Mouse (Mus musculus): ENCODE measurements around the gene Rtkn2.

The Rtkn2 gene

DNA sequence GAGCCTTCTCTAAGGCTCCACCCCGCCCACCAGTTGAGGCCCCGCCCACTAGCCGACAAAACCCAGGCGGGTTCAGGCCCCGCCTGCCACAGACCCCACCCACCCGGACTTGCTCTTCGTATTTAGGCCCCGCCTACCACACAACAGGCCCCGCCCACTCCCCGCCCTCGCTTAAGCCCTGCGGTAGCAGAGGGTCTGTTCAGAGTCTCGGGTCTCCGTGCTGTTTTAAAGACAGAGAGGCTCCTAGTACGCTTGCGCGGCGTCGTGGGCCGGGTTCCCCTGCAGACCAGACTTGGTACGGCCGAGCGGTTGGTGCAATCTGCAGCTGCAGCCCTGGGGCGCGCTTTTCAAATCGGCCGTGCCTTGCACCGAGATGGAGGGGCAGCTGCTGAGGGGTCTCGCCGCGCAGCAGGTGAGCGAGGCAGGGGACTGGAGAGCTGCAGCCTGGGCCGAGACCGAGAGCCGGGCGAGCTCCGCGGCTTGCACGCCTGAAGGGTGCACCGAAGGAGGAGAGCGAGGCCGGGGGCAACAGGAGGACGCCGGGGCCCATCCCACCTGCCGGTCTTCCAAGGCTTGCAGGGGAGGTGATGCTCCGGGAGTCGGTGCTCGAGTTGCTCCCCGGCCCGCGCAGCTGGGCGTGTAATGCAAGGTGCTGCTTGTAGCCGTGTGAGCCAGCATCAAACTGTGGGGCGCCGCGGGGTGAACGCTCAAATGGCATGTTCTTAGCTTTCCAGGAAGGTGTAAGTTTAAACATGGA is at the start of gene Rtkn2:
Gene Rtkn2 (plus strand): TSS at position 170 of the 757 bp plus-strand sequence.
- peak; percentile 65 for DNase-seq (ENCODE audit: low spot score)

DNA sequence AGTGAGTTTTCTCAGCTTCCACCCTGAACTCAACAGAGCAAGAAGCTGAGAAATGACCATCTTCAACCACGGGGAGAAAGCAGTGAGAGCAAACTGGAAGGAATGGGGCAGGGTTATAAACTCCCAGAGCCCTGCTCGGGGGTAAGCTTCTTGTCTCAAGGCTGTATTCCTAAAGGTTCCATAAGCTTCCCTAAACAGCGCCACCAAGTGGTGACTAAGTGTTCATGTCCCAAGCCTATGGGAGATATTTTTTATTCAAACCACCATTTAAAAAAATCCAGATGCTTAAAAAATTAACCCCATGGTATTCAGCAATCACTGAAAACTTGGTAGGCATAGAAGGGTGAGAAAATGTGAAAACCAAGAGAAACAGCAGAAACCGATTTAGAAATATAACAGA is 48.0 kb upstream of the Rtkn2 start:
- DNase-seq (ENCODE audit: low spot score), result no peak

DNA sequence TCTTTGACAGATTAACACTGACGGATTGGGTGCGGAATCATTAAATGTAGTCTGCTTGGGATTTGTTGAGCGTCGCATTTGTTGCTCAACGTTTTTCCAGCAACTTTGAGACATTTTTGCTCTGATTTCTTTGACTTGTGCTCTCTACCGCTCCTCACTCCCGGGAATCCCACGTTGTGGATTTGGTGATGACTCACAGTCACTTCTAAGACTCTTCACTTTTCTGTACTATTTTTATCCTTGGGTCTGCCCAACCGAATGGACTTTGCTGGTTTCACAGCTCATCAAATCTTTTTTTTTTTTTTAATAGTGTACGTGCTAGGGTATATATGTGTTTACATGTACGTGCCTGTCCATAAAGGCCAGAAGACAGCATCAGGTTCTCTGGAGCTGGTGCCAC is 46.6 kb upstream of the Rtkn2 start:
- no peak for DNase-seq (ENCODE audit: low spot score)

GRCm38 (mm10) chr10:67936944-67937343 is 42.4 kb upstream of the Rtkn2 start:
- no peak for DNase-seq (ENCODE audit: low spot score)

- DNase-seq (ENCODE audit: low spot score), result no peak
Measured at GRCm38 (mm10) chr10:67937775-67938174, 41.6 kb upstream of the Rtkn2 start.

DNA sequence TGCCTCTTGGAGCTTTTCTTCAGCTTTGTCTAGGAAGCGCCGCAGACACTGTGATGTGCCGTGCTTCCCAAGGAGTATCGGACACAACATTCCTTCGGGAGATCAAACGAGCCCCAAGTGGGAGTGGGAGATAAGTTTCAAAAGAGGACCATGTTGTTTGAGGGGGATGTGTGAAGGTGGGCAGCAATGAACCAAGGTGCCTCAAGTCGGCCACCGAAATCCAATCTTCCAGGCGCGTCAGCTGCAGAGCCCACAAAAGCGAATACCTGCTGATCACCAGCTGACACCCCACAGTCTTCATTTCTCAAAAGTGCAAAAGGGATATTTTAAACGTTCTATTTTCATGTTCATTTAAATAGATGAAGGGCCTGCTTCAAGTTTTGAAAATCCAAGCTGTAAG is 39.8 kb upstream of the Rtkn2 start:
- no peak for DNase-seq (ENCODE audit: low spot score)

- DNase-seq (ENCODE audit: low spot score), result no peak
Measured at GRCm38 (mm10) chr10:67943513-67943912, 35.9 kb upstream of the Rtkn2 start.

- DNase-seq (ENCODE audit: low spot score), result no peak
Measured at GRCm38 (mm10) chr10:67950059-67950748, 29.2 kb upstream of the Rtkn2 start.

DNA sequence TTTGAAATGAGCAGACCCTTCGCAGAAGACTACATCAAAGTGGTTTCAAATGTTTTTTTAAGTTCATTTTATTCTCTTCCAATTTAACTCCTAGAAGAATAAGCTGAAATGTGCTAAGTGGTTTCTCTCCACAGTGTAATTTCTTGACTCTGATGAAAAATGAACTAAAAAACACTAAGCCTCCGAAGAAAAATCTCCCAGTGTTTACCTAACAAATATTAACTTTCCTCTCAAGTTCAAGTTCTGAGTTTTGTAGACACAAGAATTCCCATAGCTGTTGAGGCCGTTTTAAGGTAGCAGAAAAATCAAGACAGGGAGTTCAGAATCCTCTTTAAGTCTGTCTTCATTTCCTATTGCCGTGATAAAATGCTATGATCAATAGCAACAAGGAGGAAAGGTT is 27.7 kb upstream of the Rtkn2 start:
- no peak for DNase-seq (ENCODE audit: low spot score)

GRCm38 (mm10) chr10:67955982-67956381 is 23.4 kb upstream of the Rtkn2 start:
- no peak for DNase-seq (ENCODE audit: low spot score)

- no peak for DNase-seq (ENCODE audit: low spot score)
Measured at GRCm38 (mm10) chr10:67959982-67960381, 19.4 kb upstream of the Rtkn2 start.

DNA sequence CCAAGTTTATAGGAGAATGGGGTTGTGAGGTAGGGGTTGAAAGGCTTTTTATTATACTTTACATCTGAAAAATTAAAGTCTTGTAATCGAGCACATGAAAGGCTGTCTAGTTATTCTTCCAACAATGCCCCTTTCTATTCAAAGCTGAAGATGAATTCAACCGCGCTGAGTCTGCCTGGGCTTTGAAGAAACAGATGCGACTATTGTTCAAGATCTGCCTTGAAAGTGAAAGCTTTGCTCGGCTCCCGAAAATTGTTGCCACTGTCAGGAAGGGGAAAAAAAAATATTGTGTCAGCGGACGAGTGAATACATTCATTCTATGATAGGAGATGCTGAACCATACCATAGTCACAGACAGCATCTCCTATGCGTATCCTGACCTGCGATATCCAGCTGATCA is 16.9 kb upstream of the Rtkn2 start:
- DNase-seq (ENCODE audit: low spot score), result no peak

- no peak for DNase-seq (ENCODE audit: low spot score)
Measured at GRCm38 (mm10) chr10:67964060-67964459, 15.3 kb upstream of the Rtkn2 start.

GRCm38 (mm10) chr10:67965251-67965986 is 14.0 kb upstream of the Rtkn2 start:
- DNase-seq (ENCODE audit: low spot score), result no peak

GRCm38 (mm10) chr10:67966102-67966501 is 13.3 kb upstream of the Rtkn2 start:
- no peak for DNase-seq (ENCODE audit: low spot score)

- no peak for DNase-seq (ENCODE audit: low spot score)
Measured at GRCm38 (mm10) chr10:67966983-67967382, 12.4 kb upstream of the Rtkn2 start.

DNA sequence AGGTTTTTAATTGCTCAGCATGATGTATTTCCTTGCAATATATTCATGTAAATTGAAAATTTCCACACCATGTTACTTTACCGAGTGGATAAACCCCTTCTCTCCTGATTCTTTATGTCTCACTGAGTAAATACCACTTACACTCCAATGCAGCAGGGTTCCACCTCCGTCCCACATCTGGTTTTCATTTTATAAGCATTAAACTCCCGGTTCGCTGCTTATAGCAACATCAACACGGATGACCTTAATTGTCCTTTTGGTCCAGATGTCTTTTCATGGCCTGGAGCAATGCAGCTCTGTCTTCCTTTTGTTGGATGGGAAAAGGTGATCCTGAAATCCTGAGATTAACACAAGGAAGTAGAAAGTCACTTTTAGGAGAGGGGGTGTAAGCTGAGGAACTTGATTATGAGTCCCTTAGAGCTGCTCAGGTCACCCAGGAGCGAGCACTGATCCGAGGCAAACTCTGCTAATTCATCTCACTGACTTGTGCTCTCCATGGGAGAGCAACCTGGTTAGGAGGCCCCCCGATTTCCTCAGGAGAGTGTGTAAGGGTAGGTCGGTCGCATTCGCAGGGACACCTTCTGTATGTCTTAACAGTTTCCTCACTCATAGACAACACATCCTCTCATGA is 8.1 kb upstream of the Rtkn2 start:
- no peak for DNase-seq (ENCODE audit: low spot score)

DNA sequence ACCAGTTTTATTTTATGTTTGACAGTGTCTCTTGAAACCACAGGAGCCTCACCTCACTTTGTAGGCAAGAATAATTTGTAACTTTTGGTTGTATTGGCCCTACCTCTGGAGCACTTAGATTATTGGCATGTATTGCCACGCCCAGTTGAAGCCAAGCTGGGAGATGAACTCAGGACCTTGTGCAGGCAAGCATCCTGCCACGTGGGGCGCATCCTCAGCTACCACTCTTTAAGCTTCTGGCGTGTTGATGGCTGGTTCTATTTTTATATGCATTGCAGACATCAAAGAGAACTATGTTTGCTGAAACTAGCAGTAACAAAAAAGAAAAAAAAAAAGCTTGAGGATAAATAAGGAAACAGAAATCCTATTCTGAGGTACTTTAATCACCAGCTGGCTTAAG is 2.1 kb upstream of the Rtkn2 start:
- no peak for DNase-seq (ENCODE audit: low spot score)

DNA sequence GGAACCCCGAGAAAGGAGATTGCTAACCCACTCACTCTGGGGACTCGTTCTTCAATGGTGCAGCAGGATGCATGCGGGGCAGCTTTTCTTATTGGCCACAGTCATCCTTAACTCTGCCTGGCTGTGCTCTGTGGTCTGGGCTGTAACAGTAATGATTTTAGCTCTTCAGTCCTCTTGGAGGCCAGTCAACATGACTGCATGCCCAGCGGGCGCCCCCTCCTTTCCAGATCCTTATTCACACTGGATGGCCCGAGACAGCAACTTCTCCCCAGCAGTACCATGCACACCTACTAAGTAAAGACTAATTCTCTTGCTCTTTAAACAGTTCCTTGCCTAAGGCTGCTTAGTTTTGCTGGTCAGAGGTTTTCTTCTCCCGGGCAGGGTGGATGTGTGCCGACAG is 4.4 kb downstream of the Rtkn2 start:
- peak; percentile 14 for DNase-seq (ENCODE audit: low spot score)

DNA sequence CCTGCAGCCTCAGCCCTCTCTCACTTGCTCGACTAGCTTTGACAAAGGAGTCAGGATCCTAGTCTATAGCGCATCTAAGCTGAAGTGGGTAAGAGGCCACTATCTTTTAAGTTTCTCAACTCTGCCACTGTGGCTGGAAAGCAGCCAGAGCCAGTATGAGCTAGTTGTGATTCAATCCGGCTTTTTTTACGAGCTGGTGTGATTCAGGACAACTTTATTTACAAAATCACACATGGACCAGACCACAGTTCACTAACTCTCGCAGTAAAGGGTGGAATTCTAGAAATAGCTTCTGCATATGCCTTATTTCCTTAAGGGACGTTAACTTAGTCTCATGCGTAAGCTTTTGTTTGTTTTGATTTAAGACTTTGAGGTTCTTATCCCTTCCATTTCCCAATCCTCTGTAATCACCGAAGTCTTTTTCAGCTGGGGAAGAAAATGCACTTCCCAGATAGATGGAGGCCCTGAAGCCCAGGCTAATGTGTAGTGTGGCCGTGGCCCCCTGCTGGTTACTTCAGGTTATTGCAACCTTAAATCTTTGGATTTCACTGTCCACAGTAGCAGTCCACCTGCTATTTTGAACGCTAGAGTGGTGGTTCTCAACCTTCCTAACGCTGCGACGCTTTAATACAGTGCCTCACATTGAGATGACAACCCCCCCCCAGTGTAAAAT is 5.0 kb downstream of the Rtkn2 start:
- DNase-seq (ENCODE audit: low spot score), result peak; percentile 78

DNA sequence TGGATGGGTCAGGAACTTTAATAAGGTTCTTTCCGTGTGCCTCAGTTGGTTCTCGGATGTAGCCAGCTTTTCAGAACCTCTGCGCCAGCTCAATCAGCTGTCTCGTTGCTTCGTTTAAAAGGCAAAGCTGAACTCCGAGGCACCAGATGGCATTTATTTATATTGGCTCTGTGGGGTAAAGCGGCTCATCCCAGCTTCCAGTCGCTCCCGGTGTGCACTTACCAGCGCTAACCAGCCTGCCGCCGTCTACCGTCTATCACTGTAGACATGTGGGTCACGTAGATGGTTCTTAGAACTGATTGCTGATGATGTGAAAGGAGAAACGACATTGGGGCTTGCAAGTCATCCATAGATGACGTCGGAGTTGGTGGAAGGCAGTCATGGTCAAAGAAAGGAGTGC is 5.7 kb downstream of the Rtkn2 start:
- no peak for DNase-seq (ENCODE audit: low spot score)

DNA sequence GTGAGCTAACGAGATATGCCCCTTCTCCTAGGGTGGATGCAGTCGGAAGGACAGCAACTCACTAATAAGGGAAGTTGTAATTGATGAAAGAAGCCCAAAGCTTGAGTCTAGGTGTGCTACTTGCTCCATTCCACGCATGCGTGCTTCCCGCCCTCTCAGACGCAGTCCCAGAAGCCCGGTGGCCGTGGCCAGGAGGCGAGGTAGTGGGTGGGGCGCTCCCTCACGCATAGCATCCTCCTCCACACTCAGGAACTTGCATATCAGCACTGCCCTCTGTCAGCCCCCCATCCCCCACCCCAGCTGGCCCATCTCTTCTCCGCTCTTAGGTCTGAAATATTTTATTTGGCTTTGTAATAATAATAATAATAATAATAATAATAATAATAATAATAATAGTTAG is 16.0 kb downstream of the Rtkn2 start:
- DNase-seq (ENCODE audit: low spot score), result no peak
